Mouse (Mus musculus): ENCODE measurements at regions not wholly inside any gene's neighbourhood (a gene's known extent, or its start where the extent isn't known, plus 50 kb on each side); places are given as distances from the start of the nearest gene placed in this dataset.

DNA sequence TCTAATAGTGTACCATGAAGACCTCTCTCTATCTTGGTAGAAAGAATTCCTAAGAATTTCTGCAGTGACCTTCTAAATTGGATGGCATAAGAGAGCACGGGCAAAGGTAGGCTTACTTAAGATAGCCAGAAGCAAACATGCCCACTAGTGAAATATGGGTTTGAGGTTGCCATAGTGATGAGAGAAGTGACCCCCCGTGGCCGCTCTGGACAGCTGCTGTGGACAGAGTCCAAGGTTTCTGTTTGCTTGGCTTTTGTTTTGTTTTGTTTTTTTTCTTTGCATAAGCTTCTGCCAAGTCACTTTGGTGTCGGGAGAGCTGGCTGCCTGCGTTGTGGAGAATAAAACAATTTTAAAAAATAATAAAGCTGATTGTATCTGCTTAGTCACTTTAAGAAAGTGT is 151.8 kb upstream of the Cdh4 start:
- TF ChIP-seq CTCF (IDR thresholded peaks at IDR 0.05; ENCODE audit: borderline replicate concordance, insufficient read depth, low read depth, low read length), result no peak
- no peak for TF ChIP-seq POLR2A (IDR thresholded peaks at IDR 0.05; ENCODE audit: borderline replicate concordance, insufficient read depth, low read length)
